Mouse (Mus musculus): ENCODE data around the gene Prodh2. TPM values are rescaled to one million over a fixed set of nuclear protein-coding genes. Genes with fewer than 3 reads are reported as not detected.
"Not testable (repeated sequence)": the region's sequence is repeated elsewhere in the genome, so short reads cannot be mapped to it uniquely, and the experiment has no call there.

Prodh2 gene
- polyA plus RNA-seq, 1 experiment from 2014 or later = not detected

DNA sequence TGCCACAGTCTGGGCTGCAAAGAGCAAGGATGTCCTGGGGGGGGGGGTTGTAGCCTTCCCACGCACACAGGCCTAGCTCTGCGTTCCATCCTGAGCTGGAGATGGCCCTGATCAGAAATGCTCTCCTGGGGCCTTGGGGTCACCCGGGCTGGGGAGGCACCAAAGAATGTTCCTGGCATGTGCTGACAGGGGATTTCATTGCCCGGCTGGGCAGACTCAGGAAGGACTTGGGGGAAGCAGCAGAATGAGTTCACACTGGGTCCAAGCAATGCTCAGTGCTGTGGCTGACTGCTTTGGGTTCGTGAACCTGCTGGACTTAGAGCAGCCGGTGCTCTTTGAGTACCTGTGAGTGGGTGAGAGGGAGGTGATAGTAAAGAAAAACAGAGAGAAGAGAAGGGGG lies 33.9 kb upstream of the Prodh2 start:
- ATAC-seq (ENCODE audit: low FRiP score, low read depth) = no peak
- Histone ChIP-seq H3K27me3 (replicated peaks) (peaks cover 93% of the 10 kb centered on the region), H3K4me3 (no peak overlapping the region), H3K9me3 (no peaks in the 10 kb centered on the region), H3K4me1 (peaks cover 26% of the 10 kb centered on the region), H3K9ac (no peak overlapping the region), H3K4me2 (replicated peaks) (0 out of 2 replicates have a peak overlapping the region, but pooled peaks have one; percentile 7), H3K27ac (no peak overlapping the region), H3K36me3 (no peaks in the 10 kb centered on the region)
- 27% methylated on average over 6 of the region's 6 CpGs for WGBS

DNA sequence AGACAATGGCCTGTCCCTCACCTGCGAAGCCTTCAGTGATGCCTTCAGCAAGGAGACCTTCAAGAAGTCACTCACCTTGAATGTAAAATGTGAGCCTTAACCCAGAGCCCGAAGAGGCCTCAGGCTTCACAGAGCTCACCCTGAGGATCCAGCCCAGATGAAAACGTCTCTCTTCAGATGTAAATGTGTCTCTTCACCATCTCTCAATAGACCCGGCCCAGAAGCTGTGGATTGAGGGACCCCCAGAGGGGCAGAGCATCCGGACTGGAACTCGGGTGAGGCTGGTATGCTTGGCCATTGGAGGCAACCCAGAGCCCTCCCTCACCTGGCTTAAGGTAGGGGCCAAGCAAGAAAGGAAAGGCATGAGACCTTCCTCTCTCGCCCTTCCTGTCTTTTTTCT lies 29.9 kb upstream of the Prodh2 start:
- Histone ChIP-seq H3K9me3 (no peaks in the 10 kb centered on the region), H3K9ac (no peak overlapping the region), H3K36me3 (no peaks in the 10 kb centered on the region), H3K4me1 (peaks cover 7% of the 10 kb centered on the region), H3K27me3 (replicated peaks) (peaks cover 94% of the 10 kb centered on the region), H3K4me3 (no peak overlapping the region), H3K4me2 (replicated peaks) (no peak overlapping the region), H3K27ac (no peak overlapping the region)
- 21% methylated on average over 7 of the region's 7 CpGs for WGBS
- no peak for ATAC-seq (ENCODE audit: low FRiP score, low read depth)

DNA sequence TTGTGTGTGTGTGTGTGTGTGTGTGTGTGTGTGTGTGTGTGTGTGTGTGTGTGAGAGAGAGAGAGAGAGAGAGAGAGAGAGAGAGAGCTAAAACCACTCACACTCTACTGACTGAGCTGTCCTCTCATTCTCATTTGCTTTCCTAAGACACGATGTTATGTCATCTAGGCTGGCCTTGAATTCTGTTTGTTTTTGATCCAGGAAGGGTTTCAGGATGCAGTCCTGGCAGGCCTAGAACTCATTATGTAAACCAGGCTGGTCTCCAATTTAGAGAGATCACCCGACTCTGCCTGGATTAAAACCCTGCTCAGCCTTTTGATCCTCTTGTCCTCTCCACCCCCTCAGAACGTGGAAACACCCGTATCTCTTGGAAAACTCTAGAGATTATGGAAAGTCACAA lies 29.4 kb upstream of the Prodh2 start:
- Histone ChIP-seq H3K9me3 (no peaks in the 10 kb centered on the region), H3K9ac (no peak overlapping the region), H3K4me3 (no peak overlapping the region), H3K4me2 (replicated peaks) (no peak overlapping the region), H3K27me3 (replicated peaks) (peaks cover 91% of the 10 kb centered on the region), H3K27ac (no peak overlapping the region), H3K36me3 (no peaks in the 10 kb centered on the region), H3K4me1 (peaks cover 4% of the 10 kb centered on the region)
- no peak for ATAC-seq (ENCODE audit: low FRiP score, low read depth)
- WGBS = 24% methylated on average over 4 of the region's 4 CpGs

DNA sequence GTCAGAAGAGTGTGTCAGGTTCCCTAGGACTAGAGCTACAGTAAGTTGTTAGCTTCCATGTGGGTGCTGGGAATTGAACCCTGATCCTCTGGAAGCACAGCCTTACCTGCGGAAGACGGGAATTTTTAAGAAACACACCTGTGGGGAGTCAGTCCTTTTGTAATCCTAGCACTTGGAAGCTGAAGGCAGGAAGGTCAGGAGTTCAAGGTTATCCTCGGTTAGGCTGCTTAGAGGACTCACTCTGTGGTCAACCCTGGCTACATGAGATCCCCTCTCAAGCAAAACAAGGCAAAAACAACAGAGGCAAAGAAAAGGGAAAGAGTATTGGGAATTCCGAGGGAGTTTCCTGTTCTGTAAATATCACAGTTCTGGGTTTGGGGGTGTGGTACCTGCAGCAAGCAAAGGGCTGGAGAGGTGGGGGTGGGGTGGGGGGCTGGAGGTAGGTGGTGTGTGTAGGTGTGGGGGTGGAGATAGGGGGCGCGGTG lies 28.6 kb upstream of the Prodh2 start:
- H3K27ac ChIP-seq = no peak overlapping the region
- no peaks in the 10 kb centered on the region for H3K36me3 ChIP-seq
- H3K4me3 ChIP-seq = no peak overlapping the region

DNA sequence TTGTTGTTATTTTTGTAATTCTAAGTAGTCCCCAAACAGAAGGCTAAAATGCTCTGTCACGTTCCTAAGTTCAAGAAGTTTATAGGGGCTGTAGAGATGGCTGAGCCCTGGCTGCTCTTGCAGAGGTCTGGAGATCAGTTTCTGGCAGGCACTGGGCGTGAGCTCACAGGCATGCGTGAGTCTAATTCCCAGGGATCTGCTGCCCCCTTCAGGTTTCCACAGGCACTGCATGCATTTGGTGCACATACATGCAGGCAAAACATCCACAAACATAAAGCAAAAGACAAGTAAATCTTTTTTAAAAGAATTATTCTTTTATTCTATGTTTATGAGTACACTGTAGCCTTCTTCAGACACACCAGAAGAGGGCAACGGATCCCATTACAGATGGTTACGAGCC lies 21.0 kb upstream of the Prodh2 start:
- ATAC-seq (ENCODE audit: low FRiP score, low read depth) = no peak
- no peak overlapping the region for H3K4me2 ChIP-seq (replicated peaks)
- H3K9me3 ChIP-seq = peaks cover 6% of the 10 kb centered on the region; the same call in 1 of the 2 replicates
- 47% methylated on average over 5 of the region's 5 CpGs for WGBS
- H3K9ac ChIP-seq = no peak overlapping the region
- no peak overlapping the region for H3K27ac ChIP-seq
- peaks cover 13% of the 10 kb centered on the region for H3K27me3 ChIP-seq (replicated peaks)
- H3K4me3 ChIP-seq = no peak overlapping the region
- H3K36me3 ChIP-seq = no peaks in the 10 kb centered on the region
- H3K4me1 ChIP-seq = peaks cover 2% of the 10 kb centered on the region; the same call in 1 of the 2 replicates

More for the DNA sequence above, 28.6 kb upstream of the Prodh2 start:
- no peak overlapping the region for H3K9ac ChIP-seq
- no peaks in the 10 kb centered on the region for H3K9me3 ChIP-seq
- 18% methylated on average over 6 of the region's 6 CpGs for WGBS
- no peak overlapping the region for H3K4me2 ChIP-seq (replicated peaks)
- H3K4me1 ChIP-seq = peaks cover 4% of the 10 kb centered on the region
- ATAC-seq (ENCODE audit: low FRiP score, low read depth) = no peak
- H3K27me3 ChIP-seq (replicated peaks) = peaks cover 82% of the 10 kb centered on the region

DNA sequence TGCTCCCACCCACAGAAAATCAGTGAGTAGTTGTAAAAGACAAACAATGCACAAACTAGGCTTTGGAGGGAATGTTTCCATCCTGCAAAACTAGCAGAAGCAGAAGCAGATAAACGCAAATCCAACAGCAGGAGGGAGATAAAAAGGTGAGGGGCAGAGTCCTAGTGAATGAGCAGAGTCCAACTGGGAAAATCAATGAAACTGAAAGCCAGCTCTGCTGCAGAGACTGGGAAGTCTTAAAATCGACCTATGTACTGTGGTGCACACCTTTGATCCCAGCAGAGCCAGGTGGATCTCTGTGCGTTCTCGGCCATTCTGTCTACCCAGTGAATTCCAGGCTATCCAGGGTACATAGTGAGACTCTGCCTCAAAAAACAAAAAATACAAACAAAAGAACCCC lies 18.4 kb upstream of the Prodh2 start:
- WGBS = 71% methylated on average over 4 of the region's 4 CpGs
- H3K27ac ChIP-seq = no peak overlapping the region
- no peak overlapping the region for H3K4me2 ChIP-seq (replicated peaks)
- 0 out of 2 replicates have a peak, but pooled peaks cover 5% of the 10 kb centered on the region for H3K4me1 ChIP-seq
- ATAC-seq (ENCODE audit: low FRiP score, low read depth) = no peak
- H3K9ac ChIP-seq = no peak overlapping the region
- no peak overlapping the region for H3K4me3 ChIP-seq
- H3K27me3 ChIP-seq (replicated peaks) = no peaks in the 10 kb centered on the region
- H3K36me3 ChIP-seq = no peaks in the 10 kb centered on the region
- H3K9me3 ChIP-seq = peaks cover 6% of the 10 kb centered on the region; the same call in 1 of the 2 replicates

DNA sequence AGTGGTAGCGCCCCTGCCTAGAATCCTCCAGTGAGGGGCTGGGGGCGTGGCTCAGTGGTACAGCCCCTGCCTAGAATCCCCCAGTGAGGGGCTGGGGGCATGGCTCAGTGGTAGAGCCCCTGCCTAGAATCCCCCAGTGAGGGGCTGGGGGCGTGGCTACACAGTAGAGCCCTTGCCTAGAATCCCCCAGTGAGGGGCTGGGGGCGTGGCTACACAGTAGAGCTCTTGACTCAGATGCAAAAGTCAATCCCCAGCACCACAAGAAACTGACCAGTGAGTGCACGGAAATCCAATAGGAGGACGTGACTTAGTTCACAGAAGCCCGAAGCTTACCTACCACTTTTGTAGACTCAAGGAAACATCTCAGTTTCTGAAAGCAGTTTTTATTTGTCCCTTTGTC lies 17.3 kb upstream of the Prodh2 start:
- not testable (repeated sequence) for H3K9me3 ChIP-seq
- 94% methylated on average over 7 of the region's 7 CpGs for WGBS

DNA sequence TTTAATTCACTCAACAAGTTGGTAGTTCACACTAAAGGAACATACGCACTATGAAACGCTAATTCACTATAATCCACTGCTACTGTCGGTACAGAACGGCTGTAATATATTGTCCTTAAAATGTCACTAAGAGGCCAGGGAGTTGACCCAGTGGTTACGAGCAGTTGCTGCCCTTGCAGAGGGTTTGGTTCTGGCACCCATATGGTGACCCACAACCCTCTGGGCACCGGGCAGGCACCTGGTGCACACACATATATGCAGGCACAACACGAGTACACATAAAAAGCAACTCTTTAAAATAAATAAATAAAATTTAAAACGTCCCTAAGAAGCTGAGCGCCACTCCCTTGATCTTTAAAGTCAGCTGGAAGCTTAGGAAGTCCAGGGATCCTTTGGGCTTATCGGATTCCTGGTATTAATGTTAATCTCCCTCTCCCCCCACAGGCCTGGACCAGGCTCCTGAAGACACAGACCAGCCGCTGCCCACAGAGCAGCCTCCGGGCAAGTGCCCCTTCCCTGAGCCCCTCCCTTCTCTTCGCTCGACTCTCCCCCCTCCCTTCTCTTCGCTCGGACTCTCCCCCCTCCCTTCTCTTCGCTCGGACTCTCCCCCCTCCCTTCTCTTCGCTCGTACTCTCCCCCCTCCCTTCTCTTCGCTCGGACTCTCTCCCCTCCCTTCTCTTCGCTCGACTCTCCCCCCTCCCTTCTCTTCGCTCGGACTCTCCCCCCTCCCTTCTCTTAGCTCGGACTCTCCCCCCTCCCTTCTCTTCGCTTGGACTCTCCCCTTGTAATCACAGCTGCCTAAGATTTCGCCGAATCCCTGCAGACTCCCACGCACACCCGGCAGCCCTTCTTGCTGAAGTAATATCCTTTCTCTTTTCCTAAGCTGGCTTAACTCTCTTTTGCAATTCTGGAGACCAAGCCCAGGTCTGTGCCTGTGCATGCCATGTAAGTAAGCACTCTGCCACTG lies 15.7 kb upstream of the Prodh2 start:
- no peaks in the 10 kb centered on the region for H3K27me3 ChIP-seq (replicated peaks)
- ATAC-seq (ENCODE audit: low FRiP score, low read depth) = peak; percentile 71; the same call in 1 of the 2 replicates
- 0 out of 2 replicates have a peak, but pooled peaks cover 5% of the 10 kb centered on the region for H3K4me1 ChIP-seq
- peak overlapping the region; percentile 22 for H3K4me3 ChIP-seq
- H3K4me2 ChIP-seq (replicated peaks) = peak overlapping the region; percentile 59
- H3K36me3 ChIP-seq = no peaks in the 10 kb centered on the region
- no peaks in the 10 kb centered on the region; the same call in 1 of the 2 replicates for H3K9me3 ChIP-seq
- 9% methylated on average over 28 of the region's 32 CpGs for WGBS
- H3K27ac ChIP-seq = peak overlapping the region; percentile 17; the same call in 1 of the 2 replicates
- peak overlapping the region; percentile 42; the same call in 1 of the 2 replicates for H3K9ac ChIP-seq

More for the DNA sequence above, 17.3 kb upstream of the Prodh2 start:
- not testable (repeated sequence) for ATAC-seq (ENCODE audit: low FRiP score, low read depth); H3K4me1 ChIP-seq; H3K27me3 ChIP-seq (replicated peaks); H3K4me2 ChIP-seq (replicated peaks); H3K9ac ChIP-seq; H3K27ac ChIP-seq; H3K4me3 ChIP-seq; H3K36me3 ChIP-seq

DNA sequence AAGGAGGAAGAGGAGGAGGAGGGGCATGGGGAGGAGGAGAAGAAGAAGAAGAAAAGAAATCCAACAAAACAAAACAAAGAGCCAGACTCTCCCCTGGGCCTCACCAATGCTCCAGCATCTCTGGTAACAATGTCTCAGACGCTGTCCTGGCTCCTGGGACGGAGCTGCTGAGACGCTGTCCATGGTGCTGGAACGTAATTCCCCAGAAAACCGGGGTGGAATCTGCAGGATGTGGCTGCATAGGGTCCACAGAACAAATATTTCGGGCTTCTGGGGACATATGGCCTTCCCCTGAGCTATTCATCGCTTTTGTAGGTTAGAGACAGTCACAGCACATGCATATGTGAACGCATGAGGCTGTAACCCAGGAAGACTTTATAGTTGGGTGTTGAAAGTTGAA lies 9.2 kb upstream of the Prodh2 start:
- Histone ChIP-seq H3K27me3 (replicated peaks) (0 out of 2 replicates have a peak, but pooled peaks cover 3% of the 10 kb centered on the region), H3K9me3 (no peaks in the 10 kb centered on the region), H3K36me3 (no peaks in the 10 kb centered on the region), H3K27ac (no peak overlapping the region), H3K4me1 (no peaks in the 10 kb centered on the region), H3K4me2 (replicated peaks) (no peak overlapping the region), H3K9ac (no peak overlapping the region), H3K4me3 (no peak overlapping the region)
- ATAC-seq (ENCODE audit: low FRiP score, low read depth) = no peak
- WGBS = 18% methylated on average over 8 of the region's 8 CpGs

DNA sequence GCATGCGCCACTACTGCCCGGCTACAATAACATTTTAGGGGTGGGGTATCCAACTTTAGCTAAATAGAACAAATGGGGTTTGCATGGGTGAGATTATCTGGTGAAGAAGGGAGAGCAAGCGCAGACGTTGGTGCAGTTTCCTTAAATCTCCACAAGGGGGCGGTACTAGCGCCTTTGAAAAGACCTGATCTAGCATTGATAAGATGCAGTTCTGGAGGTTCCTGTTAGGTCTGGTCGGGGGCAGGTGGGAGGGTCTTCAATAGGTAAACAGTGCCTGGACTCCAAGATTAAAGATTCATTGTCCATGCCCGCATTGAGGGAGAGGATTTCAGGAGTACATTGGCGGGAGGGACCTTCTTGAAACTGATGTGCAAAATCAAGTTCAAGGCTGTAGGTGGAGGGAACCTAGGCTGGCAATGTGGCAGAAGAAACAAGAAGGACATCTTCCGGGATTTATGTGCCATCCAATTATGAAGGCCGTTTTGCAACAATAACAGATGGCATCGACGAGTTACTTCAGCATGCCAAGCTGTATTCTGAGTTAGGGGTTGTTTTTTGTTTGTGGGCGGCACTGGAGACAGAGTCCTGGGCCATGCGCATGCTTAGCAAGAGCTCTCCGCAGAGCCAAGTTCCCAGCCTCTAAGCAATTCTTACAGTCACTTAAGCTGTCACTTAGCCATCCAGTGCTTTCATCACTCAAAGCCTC lies 3.0 kb upstream of the Prodh2 start:
- no peak overlapping the region for H3K9ac ChIP-seq
- no peak for ATAC-seq (ENCODE audit: low FRiP score, low read depth)
- 36% methylated on average over 16 of the region's 16 CpGs for WGBS

DNA sequence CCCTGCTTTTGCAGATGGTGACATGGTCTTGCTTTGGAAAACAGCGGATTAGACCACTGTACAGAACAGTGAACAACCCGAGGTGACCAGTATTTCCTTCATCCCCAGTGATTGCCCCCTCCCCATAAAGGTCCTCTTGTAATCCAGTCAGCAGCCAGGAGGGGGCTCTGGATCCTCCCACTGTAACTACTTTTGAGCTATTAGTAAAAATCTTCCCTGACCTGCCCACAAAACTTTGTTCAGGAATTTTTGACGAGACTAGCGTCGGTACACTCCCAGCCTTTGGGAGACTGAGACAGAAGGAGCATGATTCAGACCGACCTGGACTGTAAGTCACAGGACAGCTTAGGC lies 2.5 kb upstream of the Prodh2 start:
- H3K4me1 ChIP-seq = no peaks in the 10 kb centered on the region
- H3K4me2 ChIP-seq (replicated peaks) = 0 out of 2 replicates have a peak overlapping the region, but pooled peaks have one; percentile 2
- no peaks in the 10 kb centered on the region for H3K9me3 ChIP-seq
- H3K36me3 ChIP-seq = no peaks in the 10 kb centered on the region
- 0 out of 2 replicates have a peak, but pooled peaks cover 3% of the 10 kb centered on the region for H3K27me3 ChIP-seq (replicated peaks)
- no peak overlapping the region for H3K9ac ChIP-seq
- WGBS = 25% methylated on average over 6 of the region's 6 CpGs
- H3K27ac ChIP-seq = no peak overlapping the region
- H3K4me3 ChIP-seq = no peak overlapping the region
- ATAC-seq (ENCODE audit: low FRiP score, low read depth) = no peak

More for the DNA sequence above, 3.0 kb upstream of the Prodh2 start:
- no peak overlapping the region for H3K27ac ChIP-seq
- no peak overlapping the region for H3K4me3 ChIP-seq
- H3K4me2 ChIP-seq (replicated peaks) = no peak overlapping the region
- no peaks in the 10 kb centered on the region for H3K36me3 ChIP-seq
- no peaks in the 10 kb centered on the region for H3K4me1 ChIP-seq
- H3K9me3 ChIP-seq = no peaks in the 10 kb centered on the region
- 0 out of 2 replicates have a peak, but pooled peaks cover 3% of the 10 kb centered on the region for H3K27me3 ChIP-seq (replicated peaks)

DNA sequence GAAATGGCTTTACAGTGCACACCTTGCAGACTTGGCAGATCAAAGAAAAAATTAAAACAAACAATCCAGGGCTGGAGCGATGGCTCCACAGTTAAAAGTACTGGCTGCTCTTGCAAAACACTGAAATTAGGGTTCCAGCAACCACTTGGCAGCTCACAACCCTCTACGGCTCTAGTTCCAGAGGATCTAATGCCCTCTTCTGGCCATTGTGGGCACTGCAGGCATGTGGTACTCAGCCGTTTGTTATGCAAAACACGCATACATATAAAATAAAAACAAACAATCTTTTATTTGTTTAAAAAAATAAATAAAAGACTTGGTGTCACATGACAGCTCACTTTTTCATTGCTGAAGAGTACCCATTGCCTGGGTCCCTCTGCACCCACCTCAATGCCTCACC lies 657 bp upstream of the Prodh2 start:
- Histone ChIP-seq H3K4me1 (no peaks in the 10 kb centered on the region), H3K27me3 (replicated peaks) (no peaks in the 10 kb centered on the region), H3K27ac (no peak overlapping the region), H3K9me3 (no peaks in the 10 kb centered on the region), H3K4me3 (no peak overlapping the region), H3K4me2 (replicated peaks) (no peak overlapping the region), H3K9ac (no peak overlapping the region), H3K36me3 (no peaks in the 10 kb centered on the region)
- ATAC-seq (ENCODE audit: low FRiP score, low read depth) = no peak
- 11% methylated on average over 4 of the region's 4 CpGs for WGBS

Data from neural tube, embryonic 12.5 days (tissue).